Mouse (Mus musculus) adrenal gland, adult 18-20 months (tissue): ENCODE results near the gene Map2k5. TPM values are rescaled to one million over a fixed set of nuclear protein-coding genes. Genes with fewer than 3 reads are reported as not detected.

Experiments
- DNase-seq, 2 experiments: peaks; one replicate each; pipeline ENCODE4 v3.0.0; 2021 to 2022; ENCODE audit warnings: low spot score in 2 of 2
- total RNA-seq, 2 experiments: library from RNA; stranded (reverse); gene quantifications; 1 replicate in 1 of 2; 2 replicates in 1 of 2; pipeline ENCODE4 v1.2.3; 2021

Gene Map2k5
- total RNA-seq, 2 experiments from 2014 or later, result 21.0 to 28.3 TPM

DNA sequence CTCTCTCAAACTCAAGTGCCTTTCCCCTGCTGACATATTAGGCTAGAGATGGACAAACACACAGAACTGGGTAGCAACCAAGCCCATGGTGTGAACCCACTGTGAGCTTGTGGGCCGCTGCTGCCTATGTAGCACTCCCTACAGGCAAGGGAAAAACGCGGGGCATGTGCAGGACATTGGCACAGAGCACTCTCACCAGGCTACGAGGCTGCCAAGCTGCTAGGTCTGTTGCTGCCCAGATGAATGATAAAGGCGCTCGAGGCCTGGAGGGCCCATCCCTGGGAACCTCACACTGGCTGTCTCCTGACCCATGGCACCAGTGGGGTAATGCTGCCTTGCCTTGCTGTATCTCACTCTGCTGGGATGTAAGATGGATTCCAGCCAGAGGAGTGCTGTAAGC, 31.7 kb downstream of the Map2k5 start:
- DNase-seq, result no peak

GRCm38 (mm10) chr9:63341761-63342160, 35.9 kb downstream of the Map2k5 start:
- DNase-seq, result no peak

DNA sequence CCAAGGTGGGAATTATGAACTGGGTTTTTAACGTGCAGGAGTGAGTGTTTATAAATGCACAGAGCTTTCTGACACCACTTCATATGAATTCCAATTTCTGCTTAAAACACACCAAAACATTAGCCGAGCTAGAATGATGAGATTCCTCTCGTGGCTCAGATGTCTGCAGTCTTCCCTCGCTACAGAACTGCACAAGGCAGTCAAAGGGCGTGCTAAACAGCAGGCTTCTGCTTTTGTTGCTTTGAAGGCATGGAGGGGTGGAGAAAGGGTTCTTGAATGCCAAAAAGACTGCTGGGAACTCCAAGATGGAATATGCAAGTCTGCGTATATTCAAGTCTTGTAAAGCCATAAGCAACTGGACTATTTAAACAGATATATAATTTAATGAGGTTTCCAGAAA, 38.4 kb downstream of the Map2k5 start:
- DNase-seq, result no peak

GRCm38 (mm10) chr9:63338716-63339115, 39.0 kb downstream of the Map2k5 start:
- DNase-seq, result no peak

DNA sequence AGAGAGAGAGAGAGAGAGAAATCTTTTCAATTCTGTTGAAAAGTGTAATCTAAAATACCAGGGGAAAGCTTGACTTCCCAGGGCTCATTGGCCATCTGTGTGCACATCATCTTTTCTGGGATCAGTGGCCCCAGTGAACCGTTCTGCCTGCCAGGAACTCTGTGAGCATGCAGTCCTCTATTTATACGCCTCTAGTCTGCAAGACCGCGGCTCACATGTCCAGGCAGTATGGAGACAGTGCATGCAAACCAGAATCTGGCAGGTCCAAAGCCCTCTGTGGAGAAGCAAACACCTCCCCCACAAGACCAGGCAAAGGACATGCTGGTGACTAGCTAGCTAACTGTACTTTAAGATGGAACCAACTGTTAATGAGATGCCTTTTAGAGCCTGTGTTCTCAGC, 41.9 kb downstream of the Map2k5 start:
- DNase-seq, result no peak

GRCm38 (mm10) chr9:63333074-63333473, 44.6 kb downstream of the Map2k5 start:
- no peak for DNase-seq

- DNase-seq, result no peak
These were observed 46.5 kb downstream of the Map2k5 start for GRCm38 (mm10) chr9:63331246-63331645.

- peak in 1 of 2 experiments; percentile 12 for DNase-seq
These were observed 48.6 kb downstream of the Map2k5 start for GRCm38 (mm10) chr9:63328958-63329685.

DNA sequence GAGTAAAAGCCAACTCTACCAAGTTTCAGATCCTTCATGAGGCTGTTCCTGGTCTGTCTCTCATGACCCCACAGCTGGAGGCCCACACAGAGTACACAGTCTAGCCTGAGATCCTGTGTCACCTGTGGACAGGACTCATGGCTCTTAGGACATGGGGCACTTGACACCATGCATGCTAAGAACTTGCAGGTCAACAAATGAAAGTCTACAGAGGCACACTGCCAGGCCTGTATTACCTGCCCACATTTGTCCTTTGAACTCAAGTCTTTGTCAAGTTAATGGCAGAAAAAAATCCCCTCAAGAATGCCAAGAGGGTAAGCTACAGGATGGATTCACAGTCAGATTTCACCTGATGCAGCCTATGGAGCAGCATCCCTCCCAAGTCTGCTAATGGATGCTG, 62.5 kb downstream of the Map2k5 start:
- DNase-seq, result no peak

GRCm38 (mm10) chr9:63314126-63314525, 63.6 kb downstream of the Map2k5 start:
- DNase-seq, result no peak

GRCm38 (mm10) chr9:63309956-63310355, 67.7 kb downstream of the Map2k5 start:
- DNase-seq, result no peak

GRCm38 (mm10) chr9:63309008-63309407, 68.7 kb downstream of the Map2k5 start:
- no peak for DNase-seq

DNA sequence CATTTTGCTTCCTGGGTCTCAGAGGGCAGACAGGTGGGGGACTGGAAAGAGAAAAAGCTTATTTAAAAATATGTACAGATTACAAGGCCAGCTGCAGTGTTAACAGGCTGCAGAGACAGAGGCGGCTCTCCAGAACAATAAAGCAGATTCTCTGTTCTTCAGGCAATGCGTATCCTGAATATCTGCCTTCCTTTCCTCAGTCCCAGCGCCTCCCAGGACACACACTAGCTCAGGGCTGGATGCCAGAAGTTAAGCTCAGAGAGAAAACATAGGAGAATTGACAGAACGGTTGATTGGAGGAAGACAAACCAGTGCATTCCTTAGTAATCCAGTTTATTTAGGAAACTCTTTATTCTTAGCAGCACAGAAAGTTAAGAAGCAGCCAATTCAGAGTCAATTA, 69.3 kb downstream of the Map2k5 start:
- DNase-seq, result no peak

DNA sequence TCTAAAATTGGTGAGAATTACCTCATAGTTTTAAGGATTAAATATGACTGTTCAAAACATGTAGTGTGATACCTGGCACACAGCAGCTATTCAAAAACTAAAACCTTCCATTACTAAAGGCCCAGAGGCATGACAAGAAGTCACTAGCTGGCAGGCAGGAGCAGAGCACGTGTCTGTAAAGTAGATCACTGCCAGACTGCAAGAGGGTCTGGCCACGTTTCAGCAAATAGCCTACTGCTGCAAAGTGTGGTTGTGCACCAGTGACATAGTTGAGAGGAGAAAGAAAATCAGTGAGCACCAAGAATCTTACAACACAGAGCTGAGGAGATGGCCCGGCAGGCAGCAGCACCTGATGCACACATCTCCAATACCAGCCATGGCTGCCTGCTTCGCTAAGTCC, 75.2 kb downstream of the Map2k5 start:
- DNase-seq, result no peak

DNA sequence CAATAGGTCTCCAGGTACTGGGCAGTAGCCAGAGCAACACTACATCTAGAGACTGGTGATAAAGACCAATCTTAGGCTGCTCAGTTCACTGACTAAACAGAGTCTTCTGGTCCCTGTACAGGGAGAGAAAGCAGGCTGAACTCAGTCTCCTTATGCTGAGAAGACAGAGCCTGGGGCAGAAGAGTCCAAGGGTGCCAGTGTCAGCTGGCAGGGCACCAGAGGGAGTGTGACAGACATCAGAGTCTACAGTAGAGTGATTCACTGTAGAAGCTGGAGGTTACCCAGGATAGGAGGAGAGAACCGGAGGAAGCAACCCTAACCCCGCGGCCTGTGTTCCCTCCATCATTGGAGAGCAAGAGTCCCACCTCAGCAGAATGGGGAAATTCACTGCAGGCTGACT, 79.0 kb downstream of the Map2k5 start:
- DNase-seq, result peak in 1 of 2 experiments; percentile 23

- no peak for DNase-seq
These were observed 82.1 kb downstream of the Map2k5 start for GRCm38 (mm10) chr9:63295551-63295958.

GRCm38 (mm10) chr9:63294846-63295245, 82.9 kb downstream of the Map2k5 start:
- no peak for DNase-seq

DNA sequence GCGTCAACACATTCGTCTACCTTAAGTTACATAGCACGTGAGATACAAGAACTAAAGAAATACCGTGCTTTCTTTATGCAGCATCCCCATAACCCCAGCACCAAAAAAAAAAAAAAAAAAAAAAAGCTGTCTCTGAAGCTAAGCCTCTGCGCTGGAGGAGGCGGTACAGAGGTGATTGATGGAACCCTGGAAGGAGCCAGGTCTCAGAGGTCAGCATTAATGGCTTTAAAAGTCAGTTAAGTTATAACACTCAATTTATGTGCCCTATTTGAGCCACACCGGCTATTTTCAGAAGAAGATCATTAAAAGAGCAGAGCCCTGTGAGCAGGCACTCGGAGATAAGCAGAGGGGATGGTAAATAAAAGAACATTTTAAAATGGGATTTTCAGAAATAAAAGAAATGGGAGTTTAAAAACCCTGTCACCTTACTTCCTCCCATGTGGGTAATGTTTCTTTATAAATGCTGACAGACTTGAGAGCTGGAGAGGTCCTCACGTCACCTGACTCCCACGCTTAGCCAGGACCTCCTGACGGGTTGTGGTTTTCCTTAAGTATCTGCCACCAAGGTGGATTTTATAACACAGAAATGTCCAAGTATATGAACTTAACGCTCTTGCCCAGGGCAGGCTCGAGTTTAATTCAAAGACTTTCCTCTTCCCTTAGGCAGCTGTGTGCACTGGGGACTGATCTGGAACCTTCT, 83.8 kb downstream of the Map2k5 start:
- DNase-seq, result no peak

DNA sequence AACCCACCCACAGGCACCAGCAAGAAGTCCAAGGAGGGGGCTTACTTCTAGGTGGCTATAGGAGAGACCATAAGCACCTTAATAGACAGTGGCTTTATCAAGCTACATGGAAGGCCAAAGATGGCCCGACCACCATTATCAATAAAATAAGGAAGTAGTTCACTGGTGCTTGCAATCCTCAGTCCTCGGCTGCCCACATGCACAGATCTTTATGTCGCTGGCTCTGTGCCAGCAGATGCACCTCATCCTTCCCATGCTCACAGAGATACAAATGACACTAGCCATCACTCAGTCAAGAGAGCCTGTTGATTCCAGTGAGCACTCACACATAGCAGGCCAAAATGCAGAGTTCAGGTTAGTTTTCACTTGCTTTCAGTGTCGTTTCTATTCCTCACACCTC, 89.0 kb downstream of the Map2k5 start:
- DNase-seq, result no peak

GRCm38 (mm10) chr9:63284392-63284791, 93.3 kb downstream of the Map2k5 start:
- DNase-seq, result no peak

GRCm38 (mm10) chr9:63281996-63282395, 95.7 kb downstream of the Map2k5 start:
- no peak for DNase-seq

GRCm38 (mm10) chr9:63281086-63281485, 96.6 kb downstream of the Map2k5 start:
- DNase-seq, result no peak

GRCm38 (mm10) chr9:63273781-63274180, 103.9 kb downstream of the Map2k5 start:
- DNase-seq, result no peak
